Mouse (Mus musculus) gastrocnemius, adult 8-10 months (tissue): ENCODE data around the gene Fam241b. TPM values are rescaled to one million over a fixed set of nuclear protein-coding genes. Genes with fewer than 3 reads are reported as not detected.

Experiments used
- DNase-seq, 2 experiments: peaks; one replicate each; pipeline ENCODE4 v3.0.0; 2022; ENCODE audit warnings: low spot score in 2 of 2
- total RNA-seq, 4 experiments: library from RNA; stranded (reverse); gene quantifications; 2 replicates each; pipeline ENCODE4 v1.2.4; 2022

Gene Fam241b
- total RNA-seq = 1 to 10 TPM; 1.7 to 3.0 (median 2.5) TPM

DNA sequence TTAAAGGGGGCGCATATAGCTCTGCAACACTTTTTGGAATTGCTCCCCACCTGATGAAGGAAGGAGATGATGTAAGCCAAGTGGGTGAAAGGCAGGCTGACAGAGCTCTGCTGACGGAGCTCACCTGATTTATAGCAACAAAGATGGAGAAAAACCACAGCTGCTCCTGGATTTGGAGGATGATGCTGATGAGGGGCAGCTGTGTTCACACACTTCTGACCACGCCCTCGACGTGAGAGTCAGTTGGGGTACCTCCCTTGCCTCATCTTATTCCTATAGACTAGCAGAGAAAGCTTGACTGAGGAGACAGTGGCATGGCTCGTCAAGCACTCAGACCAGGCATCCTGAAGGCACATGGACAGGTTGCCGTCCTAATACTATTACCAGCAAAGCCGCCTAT lies at the start of gene Fam241b:
TSS of gene Fam241b (minus strand) at position 101 of the 400 bp plus-strand sequence.
- no peak for DNase-seq

DNA sequence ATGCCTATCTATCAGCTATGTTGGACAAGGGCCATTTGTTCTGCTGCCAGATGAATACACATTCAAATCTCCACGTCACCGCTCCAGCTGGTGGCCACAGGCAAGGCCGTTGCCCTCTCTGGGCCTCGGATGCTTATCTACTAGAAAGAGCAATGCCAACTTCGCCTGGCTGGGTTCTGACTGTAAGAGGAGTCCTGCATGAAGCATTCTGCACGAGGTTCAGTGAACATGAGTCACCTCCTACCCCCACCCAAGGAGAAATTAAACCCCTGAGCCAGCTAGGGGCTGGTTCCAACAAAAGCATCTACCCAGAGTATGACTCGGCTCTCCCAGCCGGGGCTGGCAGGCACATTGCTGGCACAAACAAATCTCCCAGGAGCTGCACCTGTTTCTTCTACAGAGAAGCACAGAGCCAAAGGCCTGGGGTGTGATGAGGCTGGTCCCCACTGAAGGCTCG lies 49.0 kb upstream of the Fam241b start:
- DNase-seq = peak; percentile 79 to 88

DNA sequence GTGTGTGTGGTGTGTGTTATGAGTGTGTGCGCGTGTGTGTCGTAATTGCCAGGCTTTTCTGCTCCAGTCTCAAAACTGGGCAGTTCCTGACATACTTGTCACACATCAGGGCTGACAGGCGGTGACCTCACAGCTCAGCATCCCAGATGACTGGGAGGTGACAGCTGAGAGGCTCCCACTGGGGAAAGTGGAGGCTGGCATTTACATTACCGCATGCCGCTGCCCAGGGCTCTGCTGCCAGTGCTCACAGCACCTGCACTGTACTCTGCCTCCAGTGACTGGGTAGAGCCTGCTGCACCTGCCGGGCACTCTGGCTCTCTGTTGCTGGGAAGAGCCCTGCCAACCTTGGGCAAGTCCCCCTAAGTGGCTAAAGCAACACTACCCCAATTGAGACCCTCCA lies 47.1 kb upstream of the Fam241b start:
- no peak for DNase-seq

DNA sequence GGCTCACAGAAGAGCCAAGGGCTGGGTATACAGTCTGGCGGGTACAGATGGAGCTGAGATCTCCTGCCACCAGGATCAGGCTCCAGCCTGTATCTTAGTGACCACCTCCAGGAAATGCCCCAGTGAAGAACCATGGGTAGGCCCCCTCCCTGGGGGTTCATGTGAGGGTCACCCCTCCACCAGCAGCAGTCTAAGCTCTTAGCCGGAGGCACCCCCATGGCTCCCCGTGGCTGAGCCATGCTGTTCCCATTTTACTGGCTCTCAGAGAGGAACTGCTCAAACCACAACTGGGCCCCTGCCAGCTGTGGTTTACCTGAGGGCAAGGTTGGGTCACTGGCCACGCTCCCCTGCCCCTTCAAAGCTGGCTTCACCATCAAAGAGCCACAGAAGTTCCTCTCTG lies 46.2 kb upstream of the Fam241b start:
- DNase-seq = no peak

DNA sequence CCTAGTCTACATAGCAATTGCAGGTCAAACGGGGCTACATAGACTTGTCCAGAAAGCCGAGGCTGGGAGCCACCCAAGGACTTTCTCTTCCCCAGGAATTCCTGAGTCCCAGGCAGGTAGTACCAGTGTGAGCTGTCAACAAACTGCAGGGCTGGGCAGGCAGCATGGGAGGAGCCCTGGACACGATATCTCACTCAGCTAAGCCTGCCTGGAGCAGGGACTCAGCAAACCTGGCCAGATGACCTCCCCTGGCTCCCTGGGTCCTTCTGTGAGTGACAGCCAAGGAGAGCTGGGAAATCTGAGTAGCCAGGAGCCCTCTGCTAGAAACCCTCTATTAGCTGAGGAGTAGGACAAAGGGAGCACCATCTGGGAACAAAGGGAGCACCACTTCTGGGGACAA lies 45.6 kb upstream of the Fam241b start:
- peak in 1 of 2 experiments; percentile 55 for DNase-seq

DNA sequence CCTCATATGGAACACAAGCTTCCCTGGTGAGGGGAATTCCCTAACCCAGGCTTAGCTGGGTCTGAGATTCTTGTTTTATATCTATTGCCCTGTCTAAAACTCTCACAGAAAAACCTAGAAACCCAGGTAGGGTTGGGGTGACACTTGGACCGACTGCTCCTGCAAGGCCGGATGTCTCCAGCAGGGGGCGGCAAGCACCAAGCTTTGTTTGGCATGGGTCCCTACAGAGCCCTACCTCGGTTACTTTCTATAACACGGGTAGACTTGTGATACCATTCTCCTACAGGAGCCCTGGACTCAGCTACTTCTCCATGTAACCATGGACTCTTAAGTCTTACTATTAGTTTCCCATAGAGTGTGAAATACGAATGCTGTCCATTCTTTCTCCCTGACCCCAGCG lies 43.2 kb upstream of the Fam241b start:
- peak; percentile 54 for DNase-seq

DNA sequence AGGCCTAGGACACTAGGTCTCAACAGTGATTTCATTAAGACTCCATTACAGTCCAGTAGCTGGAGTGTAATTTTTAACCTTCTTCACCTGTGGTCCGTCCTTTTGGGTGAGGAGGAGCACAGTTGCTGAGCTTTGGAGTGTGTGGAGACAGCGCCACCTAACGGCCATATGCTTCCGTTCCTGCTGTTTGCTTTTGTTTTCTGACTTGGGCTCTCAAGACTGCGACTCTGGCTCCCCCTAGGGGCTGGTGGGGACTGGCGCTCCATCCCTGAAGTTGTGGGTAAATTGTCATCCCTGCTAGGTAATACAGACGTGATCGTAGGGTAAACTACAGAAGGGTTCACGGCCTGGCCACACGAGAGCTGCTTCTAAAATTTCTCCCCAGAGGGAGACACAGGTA lies 39.3 kb upstream of the Fam241b start:
- DNase-seq = peak; percentile 86

DNA sequence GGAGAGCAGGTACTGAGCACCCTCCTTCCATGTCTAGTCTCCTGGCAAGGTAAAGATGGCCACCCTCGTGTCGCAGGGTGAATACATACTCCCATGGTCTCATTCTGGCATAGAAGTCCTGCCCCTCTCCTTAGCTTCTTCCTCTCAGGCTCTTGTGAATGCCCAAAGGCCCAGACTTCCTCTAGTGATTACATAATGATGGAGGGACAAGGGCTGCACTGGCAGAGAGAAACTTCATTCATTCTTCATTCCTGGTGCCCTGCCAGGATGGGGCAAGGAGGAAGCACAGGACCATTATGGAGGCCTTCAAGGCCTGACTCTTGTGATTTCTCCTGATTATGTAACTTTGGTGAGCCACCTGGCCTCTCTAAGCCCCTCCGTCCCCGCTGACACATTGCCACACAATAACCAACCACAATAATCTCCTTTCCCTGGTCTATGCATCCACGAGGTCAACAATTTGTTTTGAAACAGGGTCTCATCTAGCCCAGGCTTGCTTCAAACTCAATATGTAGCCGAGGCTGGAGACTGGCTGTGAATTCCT lies 38.8 kb upstream of the Fam241b start:
- DNase-seq = no peak

DNA sequence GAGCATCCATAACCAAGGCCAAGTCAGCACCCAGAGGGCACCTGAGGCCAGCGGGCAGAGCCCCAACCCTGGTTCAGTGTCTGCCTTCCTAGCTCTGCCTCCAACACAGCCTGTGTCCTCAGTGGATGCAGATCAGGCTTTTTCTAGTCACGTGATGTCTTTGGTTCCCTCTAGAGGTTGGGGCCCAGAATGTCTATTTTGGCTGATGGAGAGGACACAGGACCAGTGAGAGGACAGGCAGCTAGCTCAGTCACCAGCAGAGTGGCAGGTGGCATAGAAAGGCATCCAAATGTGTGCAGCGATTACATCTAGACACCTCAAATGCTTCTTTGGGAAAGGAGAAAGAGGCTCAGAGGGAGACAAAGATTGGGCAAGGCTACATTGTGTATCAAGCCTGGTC lies 38.0 kb upstream of the Fam241b start:
- no peak for DNase-seq

DNA sequence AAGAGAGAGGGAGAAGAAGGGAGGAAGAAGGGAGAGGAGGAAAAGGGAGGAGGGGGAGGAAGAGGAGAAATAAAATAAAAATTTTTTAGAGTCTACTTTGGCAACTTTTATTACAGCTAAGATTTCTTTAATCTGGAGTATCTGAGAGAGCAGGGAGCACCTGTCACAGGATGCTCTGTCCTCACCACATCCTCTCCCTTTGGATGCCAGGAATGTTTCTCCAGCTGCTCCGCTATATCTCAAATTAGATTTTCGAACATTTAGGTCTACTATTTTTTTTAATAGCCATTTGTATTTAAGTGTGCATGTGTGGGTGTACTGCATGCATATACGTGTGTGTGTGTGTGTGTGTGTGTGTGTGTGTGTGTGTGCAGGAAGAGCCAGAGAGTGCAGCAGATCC lies 36.2 kb upstream of the Fam241b start:
- DNase-seq = no peak

DNA sequence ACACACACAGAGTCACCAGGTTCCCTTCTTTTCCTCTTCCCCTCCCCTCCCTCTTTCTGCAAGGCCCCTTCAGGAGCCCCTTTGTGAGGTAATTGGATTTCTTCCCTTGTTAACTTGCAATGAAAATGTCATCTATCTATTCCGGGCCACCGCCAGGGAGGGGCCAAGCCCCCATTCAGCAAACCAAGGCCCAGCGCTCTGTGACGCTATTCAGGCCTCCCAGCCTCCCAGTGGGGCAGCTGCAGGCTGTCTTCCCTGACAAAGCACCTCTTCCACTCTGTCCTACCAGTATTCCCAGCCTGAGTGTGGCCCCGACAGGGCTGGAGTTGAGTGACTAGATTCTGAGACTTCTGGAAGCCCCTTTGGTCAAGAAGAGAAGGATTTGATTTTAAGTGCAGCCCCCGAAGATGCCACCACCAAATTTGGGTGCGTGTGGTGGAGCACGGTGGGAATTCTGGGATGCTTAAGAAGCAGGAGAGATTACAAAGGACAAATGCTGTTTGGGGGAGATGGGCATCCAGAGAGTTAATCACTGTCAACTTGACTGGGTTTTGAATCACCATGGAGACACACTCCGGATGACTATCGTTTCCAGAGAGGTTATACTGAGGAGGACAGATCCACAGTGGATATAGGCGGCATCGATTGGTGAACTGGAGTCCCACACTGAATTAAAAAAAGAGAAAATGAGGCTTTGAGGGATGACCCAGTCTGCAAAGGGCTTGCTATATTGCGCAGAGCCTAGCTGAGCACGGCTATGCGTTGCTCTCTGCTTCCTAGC lies 31.0 kb upstream of the Fam241b start:
- DNase-seq = no peak

DNA sequence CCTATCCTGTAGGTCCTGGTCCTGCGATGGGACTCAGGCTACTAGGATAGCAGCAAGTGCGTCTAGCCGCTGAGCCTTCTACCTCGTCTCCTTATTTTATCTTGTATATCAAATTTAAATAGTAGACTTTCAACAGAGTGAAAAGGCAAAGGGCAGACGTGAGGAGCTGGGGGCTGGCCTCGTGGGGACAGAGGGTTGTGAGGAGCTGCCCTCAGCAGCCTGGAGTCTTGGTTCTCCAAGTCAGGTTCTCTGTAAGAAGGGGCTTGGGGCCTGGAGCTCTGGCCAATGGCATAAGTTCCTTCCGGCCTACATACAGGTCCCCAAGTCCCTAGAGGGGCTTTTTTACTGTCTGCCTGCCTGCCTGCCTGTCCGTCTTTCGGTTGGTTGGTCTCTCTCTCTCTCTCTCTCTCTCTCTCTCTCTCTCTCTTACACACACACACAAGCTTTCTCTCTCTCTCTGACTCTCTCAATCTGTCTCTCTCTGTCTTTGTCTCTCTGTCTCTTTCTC lies 30.3 kb upstream of the Fam241b start:
- DNase-seq = no peak

DNA sequence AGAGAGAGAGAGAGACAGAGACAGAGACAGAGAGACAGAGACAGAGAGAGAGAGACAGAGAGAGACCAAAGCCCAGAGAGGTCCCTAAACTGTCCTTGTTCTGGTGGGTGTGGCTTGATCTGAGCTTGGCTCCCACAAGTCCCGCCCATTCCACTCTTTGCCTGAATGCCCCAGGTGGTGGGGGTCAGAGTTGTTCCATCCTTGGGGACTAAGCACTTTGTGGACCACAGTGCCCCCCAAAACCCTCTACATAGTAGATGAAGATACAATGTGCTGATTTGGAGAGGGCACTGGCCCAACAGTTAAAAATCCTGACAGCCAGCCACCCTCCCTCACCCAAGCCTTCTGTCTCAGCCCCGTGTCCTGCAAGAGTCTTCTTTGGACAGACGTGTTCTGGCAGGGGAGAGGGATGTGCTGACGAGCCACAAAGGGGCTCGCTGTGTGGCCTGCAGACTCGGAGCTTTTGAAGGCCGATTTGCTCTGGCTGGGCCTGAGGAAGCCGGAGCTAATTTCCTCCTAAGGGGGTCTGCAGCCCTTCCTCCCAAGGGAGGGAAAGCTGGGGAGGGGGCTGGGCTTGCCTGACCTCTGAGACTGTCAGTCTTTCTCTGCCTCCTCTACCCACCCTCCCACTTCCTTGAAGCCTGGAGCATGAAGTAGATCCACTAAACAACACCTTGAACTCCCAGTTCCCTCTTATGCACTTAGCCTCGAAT lies 29.3 kb upstream of the Fam241b start:
- DNase-seq = no peak

DNA sequence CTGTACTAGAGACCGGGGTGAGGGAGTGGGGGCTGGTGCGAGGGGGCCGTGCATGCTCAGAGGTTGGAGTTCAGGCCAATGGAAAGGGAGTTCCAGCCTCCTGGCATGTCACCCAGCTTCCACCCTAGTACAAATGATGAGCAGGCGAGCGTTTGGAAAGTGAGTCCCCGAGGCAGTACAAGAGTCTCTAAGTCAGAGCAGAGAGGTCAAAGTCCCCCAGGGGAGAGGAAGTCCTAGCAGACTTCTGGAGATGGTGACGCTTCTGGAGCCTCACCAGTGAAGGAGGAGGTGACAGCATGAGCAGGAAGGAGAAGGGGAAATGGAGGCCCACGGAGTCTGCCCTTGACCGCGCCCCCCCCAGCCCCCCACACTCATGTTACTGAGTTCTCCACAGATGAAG lies 18.7 kb upstream of the Fam241b start:
- no peak for DNase-seq

DNA sequence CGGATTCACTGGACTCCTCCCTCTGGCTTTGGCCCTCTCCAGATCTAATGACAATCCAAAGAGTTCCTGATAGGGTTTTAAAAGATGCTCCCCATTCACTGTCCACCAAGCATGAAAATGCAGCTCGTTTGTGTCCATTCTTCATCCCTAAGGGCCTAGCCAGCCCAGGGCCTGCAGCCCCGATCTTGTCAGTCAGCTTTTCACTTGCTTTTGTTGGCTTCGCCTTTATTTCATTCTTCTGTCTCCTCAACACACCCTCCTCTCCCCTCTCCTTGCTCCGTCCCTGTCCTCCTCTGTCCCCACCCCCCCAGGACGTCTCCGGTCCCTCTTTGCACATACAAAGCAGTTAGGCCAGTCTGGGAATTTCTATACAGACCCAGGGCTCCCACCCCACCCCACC lies 6.2 kb upstream of the Fam241b start:
- DNase-seq = no peak

DNA sequence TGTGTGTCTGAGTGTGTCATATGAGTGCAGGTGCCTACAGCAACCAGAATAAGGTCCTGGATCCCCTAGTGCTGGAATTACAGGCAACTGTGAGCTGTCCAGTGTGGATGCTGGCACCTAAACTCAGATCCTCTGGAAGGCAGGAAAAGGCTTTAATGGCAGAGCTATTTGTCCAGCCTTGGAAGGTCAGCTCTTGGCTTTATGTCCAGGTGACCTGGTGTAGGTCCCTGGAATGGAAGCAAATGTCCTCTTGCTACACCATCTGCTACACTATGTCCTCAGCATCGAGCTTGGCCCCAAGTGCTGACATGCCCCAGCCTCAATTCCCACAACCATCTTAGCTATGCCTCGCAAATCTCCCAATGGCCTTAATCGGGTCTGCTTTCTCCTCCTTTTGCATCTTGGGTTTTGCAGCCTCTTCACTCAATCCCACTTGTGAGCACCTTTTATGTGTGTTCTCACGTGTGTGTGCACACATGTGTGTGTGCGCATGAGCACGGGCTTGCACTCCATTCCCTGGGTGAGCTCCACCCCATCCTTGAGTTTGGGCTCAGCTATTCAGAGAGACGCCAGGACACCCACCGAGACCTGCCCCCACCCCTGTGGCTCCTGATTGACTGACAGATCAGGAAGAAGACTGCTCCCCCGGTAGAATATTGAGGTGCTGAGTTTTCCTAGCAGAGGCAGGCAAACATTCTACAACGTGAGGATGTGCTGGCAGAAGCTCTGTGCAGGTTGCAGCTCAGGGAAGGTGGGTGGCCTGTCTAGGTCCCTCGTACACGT lies 3.9 kb upstream of the Fam241b start:
- no peak for DNase-seq

DNA sequence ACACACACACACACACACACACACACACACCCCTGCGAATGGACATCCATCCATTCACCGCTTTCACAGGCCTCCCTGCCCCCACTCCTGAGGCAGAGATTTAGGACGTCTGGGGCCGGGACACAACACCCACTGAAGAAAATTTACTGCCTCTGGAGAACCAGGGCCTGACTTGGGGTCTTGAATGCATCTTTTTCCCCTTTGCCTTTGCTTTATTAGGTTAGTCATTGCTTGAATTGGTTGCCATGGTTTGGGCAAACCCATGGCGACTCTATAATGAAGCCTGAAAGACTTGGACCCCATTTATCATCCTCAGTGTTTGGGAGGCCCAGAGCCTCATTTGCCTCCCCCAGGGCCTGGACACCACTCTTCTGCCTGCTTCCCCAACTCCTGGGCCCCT lies 2.2 kb upstream of the Fam241b start:
- no peak for DNase-seq

DNA sequence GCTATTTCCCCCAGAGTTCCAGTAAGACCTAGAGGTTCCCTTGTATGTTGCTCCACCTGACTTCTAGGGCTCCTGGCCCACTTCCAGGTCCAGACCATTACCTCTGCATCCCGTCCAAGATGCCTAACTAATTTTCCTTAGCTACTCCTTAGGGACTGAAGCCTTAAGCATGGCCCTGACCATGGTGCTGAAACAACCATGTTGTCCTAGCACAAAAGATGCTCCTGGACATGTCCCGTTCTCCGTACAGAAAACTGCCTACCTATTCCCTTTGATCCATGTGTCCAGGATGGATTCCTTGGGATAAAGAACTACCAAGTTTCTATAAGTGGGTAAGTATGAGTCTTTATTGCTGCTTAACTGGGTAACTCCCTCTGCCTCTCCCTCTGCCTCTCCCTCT lies 5.7 kb downstream of the Fam241b start:
- DNase-seq = no peak

DNA sequence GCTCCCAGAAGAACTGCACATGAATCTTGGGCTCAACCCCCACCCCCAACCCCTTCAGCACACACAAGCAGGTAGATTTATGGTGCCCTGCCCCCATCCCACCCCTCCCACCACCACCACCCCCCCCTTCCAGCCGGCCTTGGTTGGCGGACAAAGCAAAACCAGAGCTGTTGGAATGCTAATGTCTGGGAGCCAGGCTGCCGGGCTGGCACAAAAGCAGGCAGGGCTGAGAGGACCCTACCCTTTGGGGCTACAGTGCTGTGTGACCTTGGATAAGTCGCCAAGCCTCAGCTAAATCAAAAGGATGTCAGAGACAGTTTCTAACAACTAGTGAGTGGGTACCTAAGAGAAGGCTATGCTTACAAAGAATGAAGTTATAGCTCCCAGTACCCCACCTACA lies 6.6 kb downstream of the Fam241b start:
- no peak for DNase-seq

DNA sequence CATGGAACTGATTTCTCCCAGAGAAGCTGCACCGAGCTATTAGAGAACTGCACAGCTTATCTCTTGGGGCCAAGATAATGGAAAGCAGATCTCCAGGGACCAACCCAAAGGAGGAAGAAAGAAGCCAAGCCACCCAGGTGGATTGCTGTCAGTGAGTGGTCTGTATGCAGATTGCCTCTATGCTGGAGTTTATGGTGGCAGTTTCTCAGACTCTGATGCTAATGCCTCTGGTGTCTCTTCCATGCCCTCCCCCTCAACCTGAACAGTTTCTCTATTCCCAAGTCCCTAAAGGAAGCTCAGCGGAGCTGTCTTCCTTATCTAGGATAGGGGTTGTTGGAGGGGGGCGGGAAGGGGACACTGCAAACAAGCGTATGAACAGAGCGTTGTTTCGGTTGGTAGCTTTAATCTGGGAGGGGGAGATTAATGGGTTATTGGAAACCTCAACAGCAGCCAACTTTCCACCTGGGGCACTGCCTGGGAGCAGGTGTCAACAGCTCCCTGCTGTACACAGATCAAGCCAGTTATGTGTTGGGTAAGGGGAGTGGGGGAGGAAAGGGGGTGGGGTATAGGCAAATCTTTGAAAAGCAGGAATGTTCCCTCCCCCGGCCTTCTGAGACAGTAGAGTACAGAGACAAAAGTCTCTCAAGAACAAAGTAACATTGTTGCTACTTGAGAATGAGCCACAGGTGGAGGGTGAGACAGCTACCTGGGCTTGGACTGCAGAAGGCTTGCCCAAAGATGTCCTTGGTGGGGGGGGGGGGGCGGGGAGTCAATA lies 7.8 kb downstream of the Fam241b start:
- DNase-seq = no peak
